Mouse (Mus musculus): ENCODE data around the gene Ddr1. TPM values are rescaled to one million over a fixed set of nuclear protein-coding genes. Genes with fewer than 3 reads are reported as not detected.
A peak's percentile ranks its signal among the peaks of the same experiment; 100 is the strongest.

Ddr1 gene
- polyA plus RNA-seq, 1 experiment from 2014 or later = 184 TPM

GRCm38 (mm10) chr17:35673416-35674035 is 30.9 kb downstream of the Ddr1 start, which contains the start of gene Gtf2h4:
Gene Gtf2h4 (minus strand): TSS chr17:35673739.
- Histone ChIP-seq H3K36me3 (peaks cover 20% of the 10 kb centered on the region), H3K9me3 (no peaks in the 10 kb centered on the region), H3K4me1 (replicated peaks) (peaks cover 13% of the 10 kb centered on the region), H3K27ac (peak within 1 kb of the TSS; percentile 89), H3K4me3 (peak within 1 kb of the TSS; percentile 77), H3K27me3 (ENCODE audit: insufficient read depth, poor library complexity, severe bottlenecking) (no peaks in the 10 kb centered on the region)
- 2% methylated on average over 23 of the region's 23 CpGs for WGBS
- DNase-seq (ENCODE audit: low spot score) = peak; percentile 82

- Histone ChIP-seq H3K4me1 (replicated peaks) (peaks cover 21% of the 10 kb centered on the region), H3K9me3 (no peaks in the 10 kb centered on the region), H3K27ac (no peak overlapping the region), H3K27me3 (ENCODE audit: insufficient read depth, poor library complexity, severe bottlenecking) (no peaks in the 10 kb centered on the region), H3K4me3 (peak overlapping the region; percentile 77), H3K36me3 (peaks cover 20% of the 10 kb centered on the region)
- WGBS = 89% methylated on average over 6 of the region's 6 CpGs
- no peak for DNase-seq (ENCODE audit: low spot score)
These were observed 31.9 kb downstream of the Ddr1 start for GRCm38 (mm10) chr17:35672527-35672926.

- Histone ChIP-seq H3K27ac (no peak overlapping the region), H3K4me1 (replicated peaks) (peaks cover 25% of the 10 kb centered on the region), H3K36me3 (peaks cover 20% of the 10 kb centered on the region), H3K9me3 (no peaks in the 10 kb centered on the region), H3K4me3 (no peak overlapping the region), H3K27me3 (ENCODE audit: insufficient read depth, poor library complexity, severe bottlenecking) (no peaks in the 10 kb centered on the region)
- DNase-seq (ENCODE audit: low spot score) = no peak
- WGBS = 86% methylated on average over 6 of the region's 6 CpGs
These were observed 32.6 kb downstream of the Ddr1 start for GRCm38 (mm10) chr17:35671846-35672245.

GRCm38 (mm10) chr17:35669731-35670130 is 34.7 kb downstream of the Ddr1 start:
- 93% methylated on average over 9 of the region's 9 CpGs for WGBS
- peaks cover 36% of the 10 kb centered on the region for H3K4me1 ChIP-seq (replicated peaks)
- no peaks in the 10 kb centered on the region for H3K27me3 ChIP-seq (ENCODE audit: insufficient read depth, poor library complexity, severe bottlenecking)
- no peak for DNase-seq (ENCODE audit: low spot score)
- peaks cover 32% of the 10 kb centered on the region for H3K36me3 ChIP-seq
- H3K4me3 ChIP-seq = no peak overlapping the region
- no peaks in the 10 kb centered on the region for H3K9me3 ChIP-seq
- no peak overlapping the region for H3K27ac ChIP-seq

GRCm38 (mm10) chr17:35667334-35668065 is 36.9 kb downstream of the Ddr1 start, which contains the start of gene Vars2:
Gene Vars2 (minus strand): TSS chr17:35667592.
- DNase-seq (ENCODE audit: low spot score) = peak; percentile 97
- H3K4me1 ChIP-seq (replicated peaks) = peaks cover 25% of the 10 kb centered on the region
- H3K4me3 ChIP-seq = peak within 1 kb of the TSS; percentile 69
- peaks cover 51% of the 10 kb centered on the region for H3K36me3 ChIP-seq
- H3K9me3 ChIP-seq = no peaks in the 10 kb centered on the region
- H3K27ac ChIP-seq = peak within 1 kb of the TSS; percentile 93
- no peaks in the 10 kb centered on the region for H3K27me3 ChIP-seq (ENCODE audit: insufficient read depth, poor library complexity, severe bottlenecking)
- under 1% methylated on average over 61 of the region's 61 CpGs for WGBS

- WGBS = 6% methylated on average over 13 of the region's 13 CpGs
These were observed 37.6 kb downstream of the Ddr1 start for GRCm38 (mm10) chr17:35666851-35667256.

GRCm38 (mm10) chr17:35665957-35666515 is 38.4 kb downstream of the Ddr1 start:
- Histone ChIP-seq H3K4me3 (no peak overlapping the region), H3K27ac (peak overlapping the region; percentile 53)
- WGBS = 80% methylated on average over 17 of the region's 17 CpGs

More at GRCm38 (mm10) chr17:35666851-35667256, 37.6 kb downstream of the Ddr1 start:
- H3K4me3 ChIP-seq = peak overlapping the region; percentile 69
- H3K27ac ChIP-seq = peak overlapping the region; percentile 93
- H3K4me1 ChIP-seq (replicated peaks) = peaks cover 24% of the 10 kb centered on the region
- no peaks in the 10 kb centered on the region for H3K27me3 ChIP-seq (ENCODE audit: insufficient read depth, poor library complexity, severe bottlenecking)
- DNase-seq (ENCODE audit: low spot score) = peak; percentile 76
- H3K9me3 ChIP-seq = no peaks in the 10 kb centered on the region
- H3K36me3 ChIP-seq = peaks cover 55% of the 10 kb centered on the region

GRCm38 (mm10) chr17:35653086-35653485 is 51.3 kb downstream of the Ddr1 start:
- 88% methylated on average over 2 of the region's 2 CpGs for WGBS
- Histone ChIP-seq H3K4me3 (no peak overlapping the region), H3K27me3 (ENCODE audit: insufficient read depth, poor library complexity, severe bottlenecking) (no peaks in the 10 kb centered on the region), H3K27ac (0 out of 2 replicates have a peak overlapping the region, but pooled peaks have one; percentile 6), H3K9me3 (no peaks in the 10 kb centered on the region), H3K36me3 (peaks cover 39% of the 10 kb centered on the region), H3K4me1 (replicated peaks) (peaks cover 5% of the 10 kb centered on the region; the same call in 1 of the 2 replicates)
- DNase-seq (ENCODE audit: low spot score) = no peak

More at GRCm38 (mm10) chr17:35665957-35666515, 38.4 kb downstream of the Ddr1 start:
- DNase-seq (ENCODE audit: low spot score) = no peak
- Histone ChIP-seq H3K9me3 (no peaks in the 10 kb centered on the region), H3K27me3 (ENCODE audit: insufficient read depth, poor library complexity, severe bottlenecking) (no peaks in the 10 kb centered on the region), H3K4me1 (replicated peaks) (peaks cover 24% of the 10 kb centered on the region), H3K36me3 (peaks cover 61% of the 10 kb centered on the region)

GRCm38 (mm10) chr17:35649429-35649828 is 55.0 kb downstream of the Ddr1 start:
- Histone ChIP-seq H3K27ac (no peak overlapping the region), H3K27me3 (ENCODE audit: insufficient read depth, poor library complexity, severe bottlenecking) (no peaks in the 10 kb centered on the region), H3K4me3 (no peak overlapping the region), H3K4me1 (replicated peaks) (no peaks in the 10 kb centered on the region; the same call in 1 of the 2 replicates), H3K9me3 (no peaks in the 10 kb centered on the region), H3K36me3 (peaks cover 2% of the 10 kb centered on the region; the same call in 1 of the 2 replicates)
- 85% methylated on average over 2 of the region's 2 CpGs for WGBS
- DNase-seq (ENCODE audit: low spot score) = no peak

- DNase-seq (ENCODE audit: low spot score) = no peak
- H3K27ac ChIP-seq = no peak within 1 kb of the TSS
- H3K4me3 ChIP-seq = no peak within 1 kb of the TSS
- 0 out of 2 replicates have a peak, but pooled peaks cover 2% of the 10 kb centered on the region for H3K4me1 ChIP-seq (replicated peaks)
- 74% methylated on average over 13 of the region's 13 CpGs for WGBS
- no peaks in the 10 kb centered on the region for H3K36me3 ChIP-seq
- no peaks in the 10 kb centered on the region for H3K9me3 ChIP-seq
- H3K27me3 ChIP-seq (ENCODE audit: insufficient read depth, poor library complexity, severe bottlenecking) = no peaks in the 10 kb centered on the region
These were observed 60.7 kb downstream of the Ddr1 start, which contains the start of gene Mucl3 for GRCm38 (mm10) chr17:35643609-35644236. Gene Mucl3 (minus strand): TSS chr17:35643695.

GRCm38 (mm10) chr17:35639352-35639751 is 65.1 kb downstream of the Ddr1 start:
- Histone ChIP-seq H3K36me3 (no peaks in the 10 kb centered on the region), H3K4me1 (replicated peaks) (peaks cover 14% of the 10 kb centered on the region), H3K27ac (no peak overlapping the region), H3K27me3 (ENCODE audit: insufficient read depth, poor library complexity, severe bottlenecking) (peaks cover 14% of the 10 kb centered on the region; the same call in 1 of the 2 replicates), H3K9me3 (no peaks in the 10 kb centered on the region), H3K4me3 (no peak overlapping the region)
- no peak for DNase-seq (ENCODE audit: low spot score)
- 84% methylated on average over 6 of the region's 6 CpGs for WGBS

- no peaks in the 10 kb centered on the region for H3K9me3 ChIP-seq
- H3K27ac ChIP-seq = no peak overlapping the region
- WGBS = 26% methylated on average over 14 of the region's 14 CpGs
- H3K36me3 ChIP-seq = no peaks in the 10 kb centered on the region
- peak; percentile 57 for DNase-seq (ENCODE audit: low spot score)
- peak overlapping the region; percentile 28 for H3K4me3 ChIP-seq
- peaks cover 14% of the 10 kb centered on the region; the same call in 1 of the 2 replicates for H3K27me3 ChIP-seq (ENCODE audit: insufficient read depth, poor library complexity, severe bottlenecking)
- H3K4me1 ChIP-seq (replicated peaks) = peaks cover 17% of the 10 kb centered on the region
These were observed 65.8 kb downstream of the Ddr1 start for GRCm38 (mm10) chr17:35638475-35639190.

All from hindbrain, embryonic 10.5 days (tissue).